Mouse (Mus musculus) MEL (cell line): Measurements from ENCODE around the gene Chil3. TPM values are rescaled to one million over a fixed set of nuclear protein-coding genes. Genes with fewer than 3 reads are reported as not detected.

ENCODE experiments used
- DNase-seq: peaks from one replicate; pipeline ENCODE4 v3.0.0; 2011; ENCODE audit warnings: low read depth, low spot score
- H3K27ac ChIP-seq: 2 replicates; pipeline ENCODE4 v1.5.1; 2012; ENCODE audit warnings: low read depth, mild to moderate bottlenecking, control low read depth, low read length, moderate library complexity; ENCODE audit not compliant: control insufficient read depth
- H3K27me3 ChIP-seq, 2 experiments: fragments of 150-350 bp in 1 of 2; sonication (generic) in 1 of 2; 2 replicates each; pipeline ENCODE4 v1.6.1; 2012; ENCODE audit warnings: low read length in 2 of 2, mild to moderate bottlenecking in 2 of 2, improper control_type of control experiment in 1 of 2, moderate library complexity in 1 of 2; ENCODE audit not compliant: insufficient read depth in 2 of 2, control insufficient read depth in 1 of 2
- H3K36me3 ChIP-seq, 2 experiments: 2 replicates each; pipeline ENCODE4 v1.6.1; 2012 to 2014; ENCODE audit warnings: low read length in 2 of 2, improper control_type of control experiment in 1 of 2, inconsistent platforms in 1 of 2, mild to moderate bottlenecking in 1 of 2; ENCODE audit not compliant: insufficient read depth in 2 of 2, control insufficient read depth in 1 of 2
- H3K4me1 ChIP-seq, 2 experiments: fragments of 150-350 bp in 1 of 2; sonication (generic) in 1 of 2; 2 replicates each; pipeline ENCODE4 v1.6.1; 2012; ENCODE audit warnings: low read length in 2 of 2, improper control_type of control experiment in 1 of 2, mild to moderate bottlenecking in 1 of 2; ENCODE audit not compliant: insufficient read depth in 2 of 2, control insufficient read depth in 1 of 2
- H3K4me3 ChIP-seq, 2 experiments: fragments of 150-350 bp in 1 of 2; sonication (generic) in 1 of 2; 2 replicates each; pipeline ENCODE4 v1.5.1; 2012; ENCODE audit warnings: low read depth in 2 of 2, low read length in 2 of 2, mild to moderate bottlenecking in 2 of 2, moderate library complexity in 2 of 2, control low read depth in 1 of 2, improper control_type of control experiment in 1 of 2; ENCODE audit not compliant: control insufficient read depth in 1 of 2, insufficient read depth in 1 of 2
- H3K79me2 ChIP-seq: 2 replicates; pipeline ENCODE4 v1.6.1; 2012; ENCODE audit warnings: mild to moderate bottlenecking, low read length, moderate library complexity; ENCODE audit not compliant: control insufficient read depth, poor library complexity, insufficient read depth
- H3K9ac ChIP-seq: 2 replicates; pipeline ENCODE4 v1.6.1; 2012; ENCODE audit warnings: low read depth, mild to moderate bottlenecking, control low read depth, low read length, moderate library complexity; ENCODE audit not compliant: control insufficient read depth, poor library complexity, severe bottlenecking
- H3K9me3 ChIP-seq: fragments of 150-350 bp; sonication (generic); replicated peaks from 2 replicates; pipeline ENCODE4 v1.6.1; 2012; ENCODE audit warnings: mild to moderate bottlenecking, low read length, improper control_type of control experiment, moderate library complexity; ENCODE audit not compliant: insufficient read depth
- BHLHE40 ChIP-seq: IDR thresholded peaks from 2 replicates; pipeline ENCODE4 v1.6.1; 2012; ENCODE audit warnings: low read depth, mild to moderate bottlenecking, inconsistent platforms, low read length, improper control_type of control experiment, borderline replicate concordance
- CTCF ChIP-seq, 3 experiments: IDR thresholded peaks in 2 of 3; conservative IDR thresholded peaks in 1 of 3; 2 replicates each; pipeline ENCODE4 v1.5.1; 2011 to 2012; ENCODE audit warnings: low read length in 3 of 3, low read depth in 2 of 3, mild to moderate bottlenecking in 2 of 3, improper control_type of control experiment in 1 of 3, inconsistent platforms in 1 of 3, mixed read lengths in 1 of 3, moderate library complexity in 1 of 3; ENCODE audit not compliant: control insufficient read depth in 1 of 3, insufficient read depth in 1 of 3, poor library complexity in 1 of 3, severe bottlenecking in 1 of 3
- EP300 ChIP-seq, 2 experiments: IDR thresholded peaks; 2 replicates each; pipeline ENCODE4 v1.6.1; 2011; ENCODE audit warnings: improper control_type of control experiment in 2 of 2, low read length in 2 of 2, low read depth in 1 of 2, mild to moderate bottlenecking in 1 of 2
- GABPA ChIP-seq: IDR thresholded peaks from 2 replicates; pipeline ENCODE4 v1.6.1; 2012; ENCODE audit warnings: low read depth, mild to moderate bottlenecking, inconsistent platforms, low read length, improper control_type of control experiment, moderate library complexity
- JUND ChIP-seq: IDR thresholded peaks from 2 replicates; pipeline ENCODE4 v1.6.1; 2011; ENCODE audit warnings: low read depth, mild to moderate bottlenecking, improper control_type of control experiment, low read length
- KAT2A ChIP-seq: conservative IDR thresholded peaks from 2 replicates; pipeline ENCODE4 v1.6.1; 2012; ENCODE audit warnings: low read depth, low read length, improper control_type of control experiment, inconsistent platforms
- MAX ChIP-seq: IDR thresholded peaks from 2 replicates; pipeline ENCODE4 v1.6.1; 2011; ENCODE audit warnings: low read length, improper control_type of control experiment
- MEF2A ChIP-seq: IDR thresholded peaks from 2 replicates; pipeline ENCODE4 v1.6.1; 2014; ENCODE audit warnings: low read depth, mild to moderate bottlenecking, inconsistent platforms, low read length, improper control_type of control experiment; ENCODE audit not compliant: poor library complexity, insufficient replicate concordance, severe bottlenecking; ENCODE audit errors: extremely low read depth
- MYC ChIP-seq: IDR thresholded peaks from 2 replicates; pipeline ENCODE4 v1.6.1; 2011; ENCODE audit warnings: low read depth, mild to moderate bottlenecking, low read length, improper control_type of control experiment, moderate library complexity
- NELFE ChIP-seq: IDR thresholded peaks from 2 replicates; pipeline ENCODE4 v1.6.1; 2011; ENCODE audit warnings: low read depth, low read length, improper control_type of control experiment
- POLR2A ChIP-seq, 2 experiments: IDR thresholded peaks; 2 replicates each; pipeline ENCODE4 v1.6.1; 2011 to 2012; ENCODE audit warnings: low read length in 2 of 2, mild to moderate bottlenecking in 2 of 2, control low read depth in 1 of 2, improper control_type of control experiment in 1 of 2, low read depth in 1 of 2, moderate library complexity in 1 of 2; ENCODE audit not compliant: control insufficient read depth in 1 of 2, insufficient read depth in 1 of 2, poor library complexity in 1 of 2
- POLR2AphosphoS5 ChIP-seq: IDR thresholded peaks from 2 replicates; pipeline ENCODE4 v1.6.1; 2012; ENCODE audit warnings: low read depth, borderline replicate concordance, mild to moderate bottlenecking, inconsistent platforms, low read length, moderate library complexity, mixed read lengths
- SIN3A ChIP-seq: IDR thresholded peaks from 2 replicates; pipeline ENCODE4 v1.6.1; 2012; ENCODE audit warnings: low read length, improper control_type of control experiment, inconsistent platforms
- TAL1 ChIP-seq: IDR thresholded peaks from 2 replicates; pipeline ENCODE4 v1.6.1; 2012; ENCODE audit warnings: mild to moderate bottlenecking, inconsistent platforms, low read length, moderate library complexity, mixed read lengths
- UBTF ChIP-seq: IDR thresholded peaks from 2 replicates; pipeline ENCODE4 v1.6.1; 2012; ENCODE audit warnings: low read depth, mild to moderate bottlenecking, inconsistent platforms, low read length, improper control_type of control experiment, moderate library complexity, borderline replicate concordance; ENCODE audit not compliant: insufficient read depth
- polyA plus RNA-seq, 2 experiments: library from polyadenylated mRNA; stranded (reverse) in 1 of 2; unstranded in 1 of 2; fragments of >175 nt in 1 of 2; fragments of >200 nt in 1 of 2; gene quantifications; 2 replicates each; pipeline versions ENCODE4 v1.2.1 to v1.2.4; 2012; ENCODE audit warnings: low replicate concordance in 2 of 2, low read depth in 1 of 2; ENCODE audit not compliant: insufficient read length in 2 of 2, insufficient read depth in 1 of 2, missing spikeins in 1 of 2
- total RNA-seq: library from RNA; depleted of rRNA; stranded (reverse); fragments of 300-350 nt; gene quantifications from 2 replicates; pipeline ENCODE4 v1.2.3, GENCODE M21; 2012

The Chil3 gene
- total and polyA plus RNA-seq, 3 experiments, result not detected

DNA sequence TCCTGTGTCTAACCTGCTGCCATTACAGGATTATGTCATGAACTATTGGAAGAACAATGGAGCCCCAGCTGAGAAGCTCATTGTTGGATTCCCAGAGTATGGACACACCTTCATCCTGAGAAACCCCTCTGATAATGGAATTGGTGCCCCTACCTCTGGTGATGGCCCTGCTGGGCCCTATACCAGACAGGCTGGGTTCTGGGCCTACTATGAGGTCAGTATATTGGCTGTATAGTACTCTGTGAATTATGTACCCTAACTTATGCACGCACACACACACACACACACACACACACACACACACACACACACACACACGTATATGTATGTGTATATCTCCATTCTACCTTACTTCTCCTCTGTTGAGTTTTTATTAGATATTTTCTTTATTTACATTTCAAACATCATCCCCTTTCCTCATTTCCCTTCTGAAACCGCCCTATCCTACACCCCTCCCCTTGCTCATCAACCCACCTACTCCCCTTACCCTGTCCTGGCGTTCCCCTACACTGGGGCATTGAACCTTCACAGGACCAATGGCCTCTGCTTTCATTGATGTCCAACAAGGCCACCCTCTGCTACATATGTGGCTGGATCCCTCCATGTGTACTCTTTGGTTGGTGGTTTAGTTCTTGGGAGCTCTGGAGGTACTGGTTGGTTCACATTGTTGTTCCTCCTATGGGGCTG is 38.4 kb downstream of the Chil3 start:
- H3K27me3 ChIP-seq, result no peaks in the 10 kb centered on the region
- TF ChIP-seq JUND (no peak), CTCF (IDR thresholded peaks at IDR 0.05 in 2 of 3, conservative IDR thresholded peaks at IDR 0.05 in 1 of 3; ENCODE audit: control insufficient read depth in 1 of 3, insufficient read depth in 1 of 3, low read depth in 2 of 3, low read length in 3 of 3, poor library complexity in 1 of 3, severe bottlenecking in 1 of 3) (no peak), MEF2A (no peak), GABPA (no peak), POLR2A (IDR thresholded peaks at IDR 0.05; ENCODE audit: control insufficient read depth in 1 of 2, insufficient read depth in 1 of 2, low read depth in 1 of 2, low read length in 2 of 2, poor library complexity in 1 of 2) (no peak), TAL1 (no peak), MAX (no peak), NELFE (no peak), UBTF (no peak), BHLHE40 (no peak), EP300 (IDR thresholded peaks at IDR 0.05; ENCODE audit: low read depth in 1 of 2, low read length in 2 of 2) (no peak), KAT2A (no peak), SIN3A (no peak), MYC (no peak), POLR2AphosphoS5 (no peak)
- TF ChIP-seq, all 39 proteins: peak for 0
- H3K79me2 ChIP-seq, result no peaks in the 10 kb centered on the region
- no peaks in the 10 kb centered on the region for H3K9me3 ChIP-seq
- no peaks in the 10 kb centered on the region for H3K36me3 ChIP-seq
- no peak overlapping the region for H3K4me3 ChIP-seq
- no peak overlapping the region for H3K9ac ChIP-seq
- no peak overlapping the region for H3K27ac ChIP-seq
- no peaks in the 10 kb centered on the region for H3K4me1 ChIP-seq
- no peak for DNase-seq

DNA sequence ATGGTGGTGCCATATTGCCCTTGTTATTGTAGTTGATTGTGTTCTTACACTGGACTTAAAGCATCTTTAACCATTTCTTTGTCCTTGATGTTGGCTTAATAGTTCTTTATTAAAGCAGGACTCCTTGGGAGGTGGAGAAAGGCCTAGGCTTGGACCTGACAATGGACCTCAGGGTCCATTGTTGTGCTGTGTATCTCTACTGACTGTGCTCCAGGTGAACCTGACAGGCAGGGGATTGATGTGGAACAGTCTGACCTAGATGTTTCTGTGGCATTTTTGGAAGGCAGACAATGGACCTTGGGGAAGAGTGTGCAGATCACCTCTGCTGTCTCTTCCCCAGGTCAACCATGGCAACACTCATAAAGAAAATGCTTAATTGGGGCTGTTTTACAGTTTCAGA is 40.4 kb downstream of the Chil3 start:
- DNase-seq, result no peak
- Histone ChIP-seq H3K4me3 (no peak overlapping the region), H3K27ac (no peak overlapping the region), H3K36me3 (no peaks in the 10 kb centered on the region), H3K9ac (no peak overlapping the region), H3K9me3 (no peaks in the 10 kb centered on the region), H3K27me3 (no peaks in the 10 kb centered on the region), H3K4me1 (no peaks in the 10 kb centered on the region), H3K79me2 (no peaks in the 10 kb centered on the region)
- TF ChIP-seq MEF2A (no peak), POLR2AphosphoS5 (no peak), POLR2A (IDR thresholded peaks at IDR 0.05; ENCODE audit: control insufficient read depth in 1 of 2, insufficient read depth in 1 of 2, low read depth in 1 of 2, low read length in 2 of 2, poor library complexity in 1 of 2) (no peak)
